Mouse (Mus musculus): ENCODE data around the gene Lrrc1. TPM values are rescaled to one million over a fixed set of nuclear protein-coding genes. Genes with fewer than 3 reads are reported as not detected.

The Lrrc1 gene
- total and polyA plus RNA-seq, 3 experiments: 13.3 to 21.5 (median 13.8) TPM

DNA sequence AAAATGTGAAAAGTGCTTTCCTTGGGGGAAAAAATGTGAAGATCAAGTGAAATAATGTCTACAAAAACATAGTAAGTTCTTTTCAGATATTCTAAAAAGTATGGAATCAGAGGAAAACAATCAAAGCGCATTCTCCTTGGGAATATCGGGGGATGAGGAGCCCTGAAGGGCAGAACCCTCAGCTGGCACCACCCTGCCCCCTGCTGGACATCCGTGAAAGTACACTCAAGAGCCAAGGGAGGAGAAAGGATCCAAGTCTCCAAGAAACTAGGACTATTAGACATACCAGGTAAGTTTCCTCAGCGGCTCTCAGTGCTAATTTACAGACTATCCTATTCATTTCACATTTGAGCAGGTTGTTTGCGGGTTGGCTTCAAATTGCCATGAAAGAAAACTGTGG lies 163.1 kb downstream of the Lrrc1 start:
- TF ChIP-seq CTCF (IDR thresholded peaks at IDR 0.05) (peak; percentile 86), POLR2A (IDR thresholded peaks at IDR 0.05; ENCODE audit: insufficient read depth, low read depth, low read length) (no peak), EP300 (IDR thresholded peaks at IDR 0.05; ENCODE audit: insufficient read depth, low read depth, low read length) (no peak)
- peak; percentile 25 to 74 for DNase-seq
- H3K27me3 ChIP-seq (ENCODE audit: control insufficient read depth, insufficient read depth, low read length): no peaks in the 10 kb centered on the region; the same call in 1 of the 2 replicates
- H3K27ac ChIP-seq: no peak overlapping the region
- H3K36me3 ChIP-seq (ENCODE audit: control insufficient read depth, insufficient read depth, low read length): no peaks in the 10 kb centered on the region
- no peak overlapping the region for H3K4me3 ChIP-seq
- no peaks in the 10 kb centered on the region for H3K79me2 ChIP-seq (replicated peaks; ENCODE audit: control insufficient read depth, insufficient read depth, low read length)
- H3K4me1 ChIP-seq (ENCODE audit: control insufficient read depth, insufficient read depth, low read length): no peaks in the 10 kb centered on the region
- intact Hi-C loops (cut with DNase I): loop anchor here (1.0 to 10.0 kb wide), 3 partner anchors 391 to 1117 kb away; no protein-coding TSS in a partner anchor
- 16% methylated on average over 5 of the region's 5 CpGs for WGBS
- H3K9ac ChIP-seq (ENCODE audit: low read depth, low read length): no peak overlapping the region

Small RNA genes lying within 50 kb of the gene (microRNA-seq; reads per million reads assigned to microRNA genes)
- gene Gm25250: 0 reads per million in 2 experiments

Other genes with a start within 250 kb of the Lrrc1 start
- 100 to 1,000 TPM; 128 to 148 TPM for gene Mlip, start 191.9 kb downstream of the Lrrc1 start, total RNA-seq (2021)
- 110 and 153 TPM in 2 replicates for gene Mlip, start 191.9 kb downstream of the Lrrc1 start, polyA plus RNA-seq (2012; rRNA removed)
- gene Klhl31, start 91.6 kb upstream of the Lrrc1 start, total RNA-seq (2021): 100 to 1,000 TPM; 116 to 122 TPM
- gene Klhl31, start 91.6 kb upstream of the Lrrc1 start, polyA plus RNA-seq (2012; rRNA removed): 22.4 and 49.2 TPM in 2 replicates
- gene Gclc, start 209.7 kb upstream of the Lrrc1 start, total RNA-seq (2021): 10 to 100 TPM; 10.6 to 12.0 TPM
- gene Gclc, start 209.7 kb upstream of the Lrrc1 start, polyA plus RNA-seq (2012; rRNA removed): 6.6 and 9.3 TPM in 2 replicates

Data from heart, adult 2 months (tissue).